Mouse (Mus musculus) heart, embryonic 10.5 days (tissue): ENCODE results near the gene Cntn2. TPM values are rescaled to one million over a fixed set of nuclear protein-coding genes. Genes with fewer than 3 reads are reported as not detected.

ENCODE experiments used
- DNase-seq: peaks from one replicate; pipeline ENCODE4 v3.0.0-alpha.2; 2017; ENCODE audit warnings: low spot score
- H3K27ac ChIP-seq: fragments of 300-500 bp; sonication (generic); 2 replicates; pipeline ENCODE4 v1.5.1; 2016; ENCODE audit warnings: mild to moderate bottlenecking
- H3K27me3 ChIP-seq: fragments of 300-500 bp; sonication (generic); 2 replicates; pipeline ENCODE4 v1.6.1; 2016; ENCODE audit warnings: mild to moderate bottlenecking; ENCODE audit not compliant: poor library complexity, insufficient read depth, severe bottlenecking
- H3K36me3 ChIP-seq: fragments of 300-500 bp; sonication (generic); 2 replicates; pipeline ENCODE4 v1.6.1; 2016; ENCODE audit warnings: mild to moderate bottlenecking, moderate library complexity
- H3K4me1 ChIP-seq: fragments of 300-500 bp; sonication (generic); 2 replicates; pipeline ENCODE4 v1.6.1; 2016; ENCODE audit warnings: mild to moderate bottlenecking
- H3K4me3 ChIP-seq: fragments of 300-500 bp; sonication (generic); 2 replicates; pipeline ENCODE4 v1.5.1; 2016; ENCODE audit warnings: mild to moderate bottlenecking, moderate library complexity
- H3K9me3 ChIP-seq: fragments of 300-500 bp; sonication (generic); 2 replicates; pipeline ENCODE4 v1.6.1; 2016; ENCODE audit warnings: mild to moderate bottlenecking, moderate library complexity
- WGBS: fragments of 180-500 bp; shearing (Covaris S2); methylation state at CpG from one replicate; pipeline ENCODE4 v1.1.7; 2016; 5-methylcytosine and 5-hydroxymethylcytosine counted together
- polyA plus RNA-seq: library from polyadenylated mRNA; unstranded; fragments of >200 nt; fragmentation: Nextera tagmentation; extraction: Ambion mirVana; gene quantifications from 2 replicates; pipeline ENCODE4 v1.2.1, GENCODE M21; 2016

The Cntn2 gene
- polyA plus RNA-seq, 1 experiment from 2014 or later, result 0.67 TPM

- H3K27ac ChIP-seq, result no peak overlapping the region
- 3% methylated on average over 14 of the region's 14 CpGs for WGBS
These were observed 1.8 kb downstream of the Cntn2 start for GRCm38 (mm10) chr1:132541171-132541823.

GRCm38 (mm10) chr1:132540701-132541100 lies 2.4 kb downstream of the Cntn2 start:
- Histone ChIP-seq H3K27ac (no peak overlapping the region), H3K9me3 (no peaks in the 10 kb centered on the region), H3K36me3 (no peaks in the 10 kb centered on the region), H3K27me3 (peaks cover 86% of the 10 kb centered on the region), H3K4me3 (no peak overlapping the region; the same call in 1 of the 2 replicates), H3K4me1 (peaks cover 33% of the 10 kb centered on the region)
- WGBS, result 43% methylated on average over 7 of the region's 7 CpGs
- DNase-seq, result no peak

More at GRCm38 (mm10) chr1:132541171-132541823, 1.8 kb downstream of the Cntn2 start:
- H3K9me3 ChIP-seq, result no peaks in the 10 kb centered on the region
- peaks cover 92% of the 10 kb centered on the region for H3K27me3 ChIP-seq
- no peaks in the 10 kb centered on the region for H3K36me3 ChIP-seq
- H3K4me1 ChIP-seq, result peaks cover 38% of the 10 kb centered on the region
- no peak for DNase-seq
- no peak overlapping the region; the same call in 1 of the 2 replicates for H3K4me3 ChIP-seq

- no peaks in the 10 kb centered on the region for H3K9me3 ChIP-seq
- peaks cover 86% of the 10 kb centered on the region for H3K27me3 ChIP-seq
- H3K4me1 ChIP-seq, result peaks cover 43% of the 10 kb centered on the region
- no peak overlapping the region for H3K27ac ChIP-seq
- no peak overlapping the region for H3K4me3 ChIP-seq
- no peaks in the 10 kb centered on the region for H3K36me3 ChIP-seq
- 72% methylated on average over 5 of the region's 5 CpGs for WGBS
- no peak for DNase-seq
These were observed 5.3 kb downstream of the Cntn2 start for GRCm38 (mm10) chr1:132537736-132538135.

GRCm38 (mm10) chr1:132536416-132536815 lies 6.6 kb downstream of the Cntn2 start:
- peaks cover 86% of the 10 kb centered on the region for H3K27me3 ChIP-seq
- H3K4me1 ChIP-seq, result peaks cover 31% of the 10 kb centered on the region
- no peaks in the 10 kb centered on the region for H3K9me3 ChIP-seq
- no peak overlapping the region for H3K4me3 ChIP-seq
- WGBS, result 71% methylated on average over 3 of the region's 3 CpGs
- no peak overlapping the region for H3K27ac ChIP-seq
- H3K36me3 ChIP-seq, result no peaks in the 10 kb centered on the region
- DNase-seq, result no peak

DNA sequence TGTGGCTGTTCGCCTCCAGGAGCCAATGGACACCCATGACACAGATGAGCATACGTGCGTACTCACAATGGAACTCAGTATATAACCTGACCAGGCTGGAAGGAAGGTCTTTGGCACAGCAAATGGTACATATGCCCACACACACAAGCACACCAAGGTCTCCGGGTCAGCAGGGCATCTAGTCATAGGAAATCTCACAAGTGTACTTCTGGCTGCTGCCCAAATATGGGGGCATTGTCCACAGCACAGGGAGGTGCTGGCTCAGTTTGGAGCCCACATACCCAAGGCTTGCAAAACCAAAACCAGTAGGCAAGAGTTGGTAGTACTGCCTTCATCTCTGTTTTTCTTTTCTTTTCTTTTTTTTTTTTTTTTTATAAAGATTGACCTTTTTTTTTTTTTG lies 7.5 kb downstream of the Cntn2 start:
- H3K27me3 ChIP-seq, result peaks cover 86% of the 10 kb centered on the region
- DNase-seq, result no peak
- H3K9me3 ChIP-seq, result no peaks in the 10 kb centered on the region
- peaks cover 29% of the 10 kb centered on the region for H3K4me1 ChIP-seq
- H3K27ac ChIP-seq, result no peak overlapping the region
- 90% methylated on average over 4 of the region's 4 CpGs for WGBS
- H3K4me3 ChIP-seq, result no peak overlapping the region
- H3K36me3 ChIP-seq, result no peaks in the 10 kb centered on the region

DNA sequence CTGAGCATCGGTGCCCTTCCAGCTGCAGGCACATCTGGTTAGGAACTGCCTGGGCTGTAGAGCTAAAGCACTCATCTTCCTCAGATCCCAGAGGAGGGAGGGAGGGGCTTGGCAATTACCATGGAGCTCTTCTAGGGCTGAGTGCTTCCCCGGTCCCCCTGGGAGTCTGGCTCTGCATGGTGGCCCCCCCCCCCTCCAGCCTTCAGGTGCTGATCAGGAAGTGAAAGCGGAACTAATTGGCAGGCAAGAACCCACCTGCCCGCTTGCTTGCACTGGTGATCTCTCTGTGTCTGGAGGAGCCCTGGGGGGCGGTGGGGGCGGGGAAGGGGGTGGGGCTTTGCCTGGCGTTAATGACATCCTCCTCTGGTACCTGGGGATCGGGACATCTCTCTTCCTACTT lies 9.2 kb downstream of the Cntn2 start:
- H3K36me3 ChIP-seq, result no peaks in the 10 kb centered on the region
- WGBS, result 5% methylated on average over 8 of the region's 8 CpGs
- peaks cover 78% of the 10 kb centered on the region for H3K27me3 ChIP-seq
- no peak for DNase-seq
- no peak overlapping the region for H3K27ac ChIP-seq
- H3K4me1 ChIP-seq, result peaks cover 30% of the 10 kb centered on the region
- H3K9me3 ChIP-seq, result no peaks in the 10 kb centered on the region
- no peak overlapping the region for H3K4me3 ChIP-seq

DNA sequence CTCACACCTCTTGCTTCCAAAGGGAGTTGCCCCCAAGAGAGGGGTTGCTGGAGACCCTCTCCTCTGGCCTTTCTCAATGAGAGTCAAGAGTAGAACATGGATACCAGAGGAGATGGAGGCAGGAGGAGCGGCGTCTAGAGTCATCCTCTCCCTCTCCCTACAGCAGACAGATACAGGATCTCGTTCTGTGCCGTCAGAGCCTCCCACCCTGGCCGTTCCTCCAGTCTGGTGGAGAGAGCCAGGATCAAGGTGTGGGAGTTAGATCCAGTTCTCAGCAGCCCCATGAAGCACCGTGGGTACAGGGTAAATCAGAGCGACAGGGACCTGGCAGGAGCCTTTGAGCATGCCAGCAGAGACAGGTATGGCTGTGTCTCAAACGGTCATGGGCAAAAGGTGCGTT lies 10.5 kb downstream of the Cntn2 start:
- Histone ChIP-seq H3K27ac (no peak overlapping the region), H3K4me3 (no peak overlapping the region), H3K4me1 (peaks cover 28% of the 10 kb centered on the region), H3K27me3 (peaks cover 71% of the 10 kb centered on the region), H3K9me3 (no peaks in the 10 kb centered on the region), H3K36me3 (no peaks in the 10 kb centered on the region)
- 42% methylated on average over 9 of the region's 9 CpGs for WGBS
- no peak for DNase-seq

DNA sequence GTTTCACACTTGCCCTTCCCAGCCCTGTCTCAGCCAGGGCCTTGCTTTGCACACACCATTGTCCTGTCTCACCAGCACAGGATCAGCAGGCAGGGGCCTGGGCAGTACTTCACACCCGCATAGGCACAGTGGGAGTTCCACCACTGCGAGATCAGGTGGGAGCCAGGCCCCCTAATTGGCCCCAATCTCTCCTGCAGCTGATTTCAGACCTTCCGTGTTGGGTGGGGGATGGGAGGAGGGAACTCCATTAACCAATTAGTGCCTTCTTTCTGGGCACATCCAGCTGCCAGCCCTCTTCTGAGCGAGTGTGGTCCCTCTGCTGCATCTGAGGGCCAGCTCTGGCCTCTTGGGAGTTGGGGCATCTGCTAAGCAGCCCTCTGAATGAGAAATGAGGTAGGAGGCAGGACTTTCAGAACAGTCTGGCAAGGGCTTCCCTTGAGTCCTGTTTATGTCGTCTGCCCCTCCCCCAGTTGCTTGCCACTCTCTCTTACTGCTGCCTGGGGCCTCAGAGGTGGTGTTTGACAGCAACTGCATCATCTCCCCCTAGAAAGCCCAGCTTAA lies 12.3 kb downstream of the Cntn2 start:
- Histone ChIP-seq H3K9me3 (no peaks in the 10 kb centered on the region), H3K4me1 (peaks cover 28% of the 10 kb centered on the region), H3K27ac (0 out of 2 replicates have a peak overlapping the region, but pooled peaks have one; percentile 22), H3K36me3 (no peaks in the 10 kb centered on the region), H3K27me3 (peaks cover 75% of the 10 kb centered on the region), H3K4me3 (no peak overlapping the region)
- 6% methylated on average over 5 of the region's 5 CpGs for WGBS
- DNase-seq, result no peak

DNA sequence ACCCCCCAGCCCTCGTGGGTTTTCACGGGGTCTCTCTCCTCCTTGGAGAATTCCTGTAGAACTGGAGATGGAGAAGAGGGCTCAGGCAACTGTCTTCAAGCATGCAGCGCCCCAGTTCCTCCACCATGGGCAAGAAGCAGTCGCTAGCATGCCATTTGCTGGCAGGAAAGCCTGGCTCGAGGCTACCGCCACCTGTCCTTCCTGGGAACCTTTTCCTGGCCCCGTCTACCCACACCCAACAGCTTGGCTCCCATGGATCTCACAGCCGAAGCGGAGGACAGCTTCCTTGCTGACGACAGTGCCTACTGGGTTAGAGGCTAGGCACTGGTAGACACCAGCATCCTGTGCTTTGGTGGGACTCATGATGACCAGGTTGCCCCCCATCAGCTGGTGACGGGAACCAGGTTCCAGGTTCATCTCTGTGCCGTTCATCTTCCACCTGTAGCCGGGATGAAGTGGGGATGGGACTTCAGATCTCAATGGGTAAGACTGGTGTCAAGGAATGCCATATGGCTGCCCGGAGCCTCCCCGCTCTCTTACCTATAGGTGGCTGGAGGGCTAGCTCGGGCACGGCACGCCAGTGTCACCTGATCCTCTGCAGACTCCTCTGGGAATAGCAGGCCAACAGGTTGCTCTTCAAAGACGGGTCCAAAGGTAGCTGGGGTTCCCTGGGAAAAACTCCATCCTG lies 14.3 kb downstream of the Cntn2 start:
- 82% methylated on average over 19 of the region's 19 CpGs for WGBS
- no peaks in the 10 kb centered on the region for H3K9me3 ChIP-seq
- no peak overlapping the region for H3K27ac ChIP-seq
- no peak overlapping the region for H3K4me3 ChIP-seq
- peaks cover 23% of the 10 kb centered on the region for H3K4me1 ChIP-seq
- peaks cover 63% of the 10 kb centered on the region for H3K27me3 ChIP-seq
- no peaks in the 10 kb centered on the region for H3K36me3 ChIP-seq
- DNase-seq, result no peak

- Histone ChIP-seq H3K27me3 (peaks cover 63% of the 10 kb centered on the region), H3K36me3 (no peaks in the 10 kb centered on the region), H3K27ac (no peak overlapping the region), H3K9me3 (no peaks in the 10 kb centered on the region), H3K4me3 (no peak overlapping the region), H3K4me1 (peaks cover 15% of the 10 kb centered on the region)
- DNase-seq, result no peak
- 88% methylated on average over 13 of the region's 13 CpGs for WGBS
These were observed 15.0 kb downstream of the Cntn2 start for GRCm38 (mm10) chr1:132528071-132528470.

- peaks cover 59% of the 10 kb centered on the region for H3K27me3 ChIP-seq
These were observed 17.2 kb downstream of the Cntn2 start for GRCm38 (mm10) chr1:132525832-132526231.

GRCm38 (mm10) chr1:132523920-132524319 lies 19.1 kb downstream of the Cntn2 start:
- Histone ChIP-seq H3K27me3 (peaks cover 54% of the 10 kb centered on the region), H3K4me1 (peaks cover 9% of the 10 kb centered on the region), H3K9me3 (no peaks in the 10 kb centered on the region), H3K27ac (no peak overlapping the region), H3K4me3 (no peak overlapping the region), H3K36me3 (no peaks in the 10 kb centered on the region)
- WGBS, result 28% methylated on average over 4 of the region's 4 CpGs
- DNase-seq, result no peak

More at GRCm38 (mm10) chr1:132525832-132526231, 17.2 kb downstream of the Cntn2 start:
- Histone ChIP-seq H3K27ac (no peak overlapping the region), H3K9me3 (no peaks in the 10 kb centered on the region), H3K4me1 (peaks cover 14% of the 10 kb centered on the region), H3K36me3 (no peaks in the 10 kb centered on the region), H3K4me3 (no peak overlapping the region)
- no peak for DNase-seq
- WGBS, result 9% methylated on average over 10 of the region's 10 CpGs

- Histone ChIP-seq H3K4me1 (peaks cover 9% of the 10 kb centered on the region), H3K4me3 (no peak overlapping the region), H3K36me3 (no peaks in the 10 kb centered on the region), H3K9me3 (no peaks in the 10 kb centered on the region), H3K27me3 (peaks cover 57% of the 10 kb centered on the region), H3K27ac (no peak overlapping the region)
- 86% methylated on average over 8 of the region's 8 CpGs for WGBS
- no peak for DNase-seq
These were observed 20.0 kb downstream of the Cntn2 start for GRCm38 (mm10) chr1:132523048-132523447.
